Mouse (Mus musculus): ENCODE results near the gene Slc25a19.

DNA sequence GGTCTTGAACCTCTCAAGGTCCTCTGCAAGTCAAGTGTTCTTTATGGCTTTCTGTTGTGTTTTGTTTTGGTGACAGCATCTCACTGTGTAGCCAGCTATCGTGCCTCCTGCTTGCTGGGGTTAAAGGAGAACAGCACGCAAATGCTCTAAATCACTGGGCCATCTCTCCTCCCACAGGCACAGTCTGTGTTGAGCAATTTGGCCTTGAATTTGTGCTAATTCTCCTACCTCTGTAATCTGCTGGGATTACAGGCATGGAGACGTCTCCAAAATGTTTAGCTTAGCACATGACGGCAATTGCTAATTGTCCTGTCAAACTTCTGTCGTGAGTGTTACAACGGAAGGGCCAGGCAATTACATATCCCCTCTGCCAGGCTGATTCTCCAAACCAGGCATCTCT, 16.9 kb downstream of the Slc25a19 start:
- TF ChIP-seq POLR2A (IDR thresholded peaks at IDR 0.05; ENCODE audit: control insufficient read depth, low read depth, low read length) = 0 out of 2 replicates have a peak, but pooled peaks have one; percentile 13
- no peak for TF ChIP-seq CTCF (IDR thresholded peaks at IDR 0.05; ENCODE audit: control insufficient read depth, insufficient read depth, insufficient replicate concordance, low read depth, low read length)

All from testis, adult 2 months (tissue).